Mouse (Mus musculus): ENCODE results near the gene Dock9. TPM values are rescaled to one million over a fixed set of nuclear protein-coding genes. Genes with fewer than 3 reads are reported as not detected.

The Dock9 gene
- total RNA-seq, 2 experiments from 2014 or later = 28.3 to 35.0 TPM

- DNase-seq = no peak
These were observed 5.7 kb downstream of the Dock9 start for GRCm38 (mm10) chr14:121791935-121792334.

- DNase-seq = no peak
These were observed 6.5 kb downstream of the Dock9 start for GRCm38 (mm10) chr14:121791112-121791511.

GRCm38 (mm10) chr14:121789273-121789672 lies 8.4 kb downstream of the Dock9 start:
- DNase-seq = no peak

- DNase-seq = no peak
These were observed 9.2 kb downstream of the Dock9 start for GRCm38 (mm10) chr14:121788451-121788850.

- DNase-seq = no peak
These were observed 10.2 kb downstream of the Dock9 start for GRCm38 (mm10) chr14:121787430-121787829.

- no peak for DNase-seq
These were observed 10.7 kb downstream of the Dock9 start for GRCm38 (mm10) chr14:121786900-121787299.

GRCm38 (mm10) chr14:121785394-121785793 lies 12.2 kb downstream of the Dock9 start:
- no peak for DNase-seq

- no peak for DNase-seq
These were observed 16.6 kb downstream of the Dock9 start for GRCm38 (mm10) chr14:121780942-121781531.

GRCm38 (mm10) chr14:121780144-121780913 lies 17.3 kb downstream of the Dock9 start:
- no peak for DNase-seq

GRCm38 (mm10) chr14:121779620-121780019 lies 18.0 kb downstream of the Dock9 start:
- DNase-seq = no peak

GRCm38 (mm10) chr14:121777279-121777831 lies 20.3 kb downstream of the Dock9 start:
- DNase-seq = no peak

- DNase-seq = no peak
These were observed 20.9 kb downstream of the Dock9 start for GRCm38 (mm10) chr14:121776749-121777148.

GRCm38 (mm10) chr14:121762021-121762452 lies 35.6 kb downstream of the Dock9 start:
- DNase-seq = no peak

GRCm38 (mm10) chr14:121760403-121760802 lies 37.2 kb downstream of the Dock9 start:
- no peak for DNase-seq

GRCm38 (mm10) chr14:121754110-121754509 lies 43.5 kb downstream of the Dock9 start:
- peak; percentile 20 for DNase-seq

GRCm38 (mm10) chr14:121752686-121753426 lies 44.8 kb downstream of the Dock9 start:
- DNase-seq = peak; percentile 32

GRCm38 (mm10) chr14:121749606-121750005 lies 48.0 kb downstream of the Dock9 start:
- DNase-seq = no peak

GRCm38 (mm10) chr14:121749084-121749483 lies 48.6 kb downstream of the Dock9 start:
- no peak for DNase-seq

GRCm38 (mm10) chr14:121747360-121747759 lies 50.3 kb downstream of the Dock9 start:
- DNase-seq = no peak

GRCm38 (mm10) chr14:121743787-121744417 lies 53.7 kb downstream of the Dock9 start:
- no peak for DNase-seq

- no peak for DNase-seq
These were observed 58.9 kb downstream of the Dock9 start for GRCm38 (mm10) chr14:121738431-121739403.
